Mouse (Mus musculus) erythroid progenitor cell, adult 5-6 weeks (primary cell): Measurements from ENCODE around the gene 9930021J03Rik. TPM values are rescaled to one million over a fixed set of nuclear protein-coding genes. Genes with fewer than 3 reads are reported as not detected.

Experiments used
- ATAC-seq: replicated peaks from 2 replicates; pipeline ENCODE4 v1.8.0; 2016; ENCODE audit warnings: moderate number of reproducible peaks, mild to moderate bottlenecking, moderate TSS enrichment, inconsistent platforms; ENCODE audit not compliant: poor library complexity, low FRiP score, severe bottlenecking
- total RNA-seq, 2 experiments: library from RNA; stranded (forward) in 1 of 2; stranded (reverse) in 1 of 2; fragments of 150-400 nt in 1 of 2; fragments of 186-747, 209-891 nt in 1 of 2; gene quantifications; 2 replicates each; pipeline versions ENCODE4 v1.2.3 to v1.2.4; 2015 to 2017; ENCODE audit warnings: low replicate concordance in 2 of 2

Gene 9930021J03Rik
- total RNA-seq, 2 experiments from 2014 or later, result 8.4 to 23.8 TPM

DNA sequence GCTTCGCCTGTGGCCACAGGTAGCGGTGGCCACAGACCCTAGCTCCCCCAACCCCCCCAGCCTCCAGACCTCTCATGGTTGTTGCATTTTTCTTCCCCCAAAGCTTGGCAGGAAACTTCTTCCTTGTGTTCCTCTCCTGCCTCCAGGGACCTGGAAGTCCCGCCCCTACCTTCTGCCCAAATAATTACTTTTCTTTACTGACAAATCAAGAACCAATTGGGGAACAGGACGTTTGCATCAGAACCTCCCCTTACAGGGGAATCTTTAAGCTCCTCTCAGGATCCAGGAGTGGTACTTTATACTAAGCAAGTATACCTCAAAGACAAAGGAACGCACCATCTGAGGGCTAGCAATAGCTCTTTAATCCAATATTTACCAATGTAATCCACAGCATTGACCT, 140.9 kb downstream of the 9930021J03Rik start:
- ATAC-seq, result no peak

Other genes with a start within 250 kb of the 9930021J03Rik start
- gene Ermp1, start 157.6 kb downstream of the 9930021J03Rik start, total RNA-seq (2015; ENCODE audit: low replicate concordance), result 15.5 and 25.6 TPM in 2 replicates
- 21.3 and 27.7 TPM in 2 replicates for gene Ermp1, start 157.6 kb downstream of the 9930021J03Rik start, total RNA-seq (2017; ENCODE audit: low replicate concordance)
- not detected in 2 replicates for gene Mlana, start 108.2 kb downstream of the 9930021J03Rik start, total RNA-seq (2015; ENCODE audit: low replicate concordance)
- gene Mlana, start 108.2 kb downstream of the 9930021J03Rik start, total RNA-seq (2017; ENCODE audit: low replicate concordance), result not detected in 2 replicates
- gene Ranbp6, start 7.0 kb upstream of the 9930021J03Rik start, total RNA-seq (2015; ENCODE audit: low replicate concordance), result 5.9 and 11.5 TPM in 2 replicates
- 12.5 and 17.1 TPM in 2 replicates for gene Ranbp6, start 7.0 kb upstream of the 9930021J03Rik start, total RNA-seq (2017; ENCODE audit: low replicate concordance)
- not detected in 2 replicates for gene Il33, start 119.1 kb upstream of the 9930021J03Rik start, total RNA-seq (2015; ENCODE audit: low replicate concordance)
- gene Il33, start 119.1 kb upstream of the 9930021J03Rik start, total RNA-seq (2017; ENCODE audit: low replicate concordance), result not detected in 2 replicates
- gene Trpd52l3, start 197.8 kb upstream of the 9930021J03Rik start, total RNA-seq (2015; ENCODE audit: low replicate concordance), result not detected in 2 replicates
- gene Trpd52l3, start 197.8 kb upstream of the 9930021J03Rik start, total RNA-seq (2017; ENCODE audit: low replicate concordance), result not detected in 2 replicates
- 151 and 220 TPM in 2 replicates for gene Uhrf2, start 224.5 kb upstream of the 9930021J03Rik start, total RNA-seq (2015; ENCODE audit: low replicate concordance)
- 132 and 155 TPM in 2 replicates for gene Uhrf2, start 224.5 kb upstream of the 9930021J03Rik start, total RNA-seq (2017; ENCODE audit: low replicate concordance)